Mouse (Mus musculus) retina, postnatal 1 day (tissue): ENCODE results near the gene Vmn1r166.
"Not testable (repeated sequence)": the region's sequence is repeated elsewhere in the genome, so short reads cannot be mapped to it uniquely, and the experiment has no call there.

Experiments
- DNase-seq: peaks from one replicate; pipeline ENCODE4 v3.0.0-alpha.2; 2012

The Vmn1r166 gene

GRCm38 (mm10) chr7:23251582-23251981, at the start of gene Vmn1r166:
Gene Vmn1r166, minus strand, starts transcription at chr7:23251682.
- DNase-seq = not testable (repeated sequence)

- not testable (repeated sequence) for DNase-seq
Measured at GRCm38 (mm10) chr7:23300892-23301291, 49.4 kb upstream of the Vmn1r166 start, which contains the start of gene Nlrp4e. Gene Nlrp4e, plus strand, starts transcription at chr7:23301192.

DNA sequence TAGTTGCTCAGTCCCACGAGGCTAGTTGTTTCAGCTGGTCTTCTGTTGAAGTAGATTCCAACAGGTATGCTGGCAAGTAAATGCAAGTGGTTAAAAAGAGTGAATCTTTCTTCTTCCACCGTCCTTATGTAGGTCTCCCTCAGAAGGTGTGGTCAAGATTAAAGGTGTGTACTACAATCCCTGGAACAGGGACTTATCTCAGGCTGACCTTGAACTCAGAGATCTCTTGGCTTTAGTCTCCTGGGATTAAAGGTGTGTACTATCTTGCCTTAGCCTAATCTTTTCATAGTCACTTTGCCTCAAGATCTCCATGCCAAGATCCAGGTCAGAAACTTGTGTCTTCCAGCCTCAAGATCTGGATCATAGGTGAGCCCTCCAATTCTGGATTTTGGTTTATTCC, 27.3 kb upstream of the Vmn1r166 start, which contains the start of gene Gm6902:
Gene Gm6902 (minus strand): TSS at position 101 of the 400 bp plus-strand sequence.
- DNase-seq = not testable (repeated sequence)

- not testable (repeated sequence) for DNase-seq
Measured at GRCm38 (mm10) chr7:23217032-23217431, 34.5 kb downstream of the Vmn1r166 start, which contains the start of gene Vmn1r165. Gene Vmn1r165, plus strand, starts transcription at chr7:23217332.
